Mouse (Mus musculus): ENCODE data around the gene Tnik. TPM values are rescaled to one million over a fixed set of nuclear protein-coding genes. Genes with fewer than 3 reads are reported as not detected.

Tnik gene
- polyA plus RNA-seq, 1 experiment from 2014 or later = 40.1 TPM

DNA sequence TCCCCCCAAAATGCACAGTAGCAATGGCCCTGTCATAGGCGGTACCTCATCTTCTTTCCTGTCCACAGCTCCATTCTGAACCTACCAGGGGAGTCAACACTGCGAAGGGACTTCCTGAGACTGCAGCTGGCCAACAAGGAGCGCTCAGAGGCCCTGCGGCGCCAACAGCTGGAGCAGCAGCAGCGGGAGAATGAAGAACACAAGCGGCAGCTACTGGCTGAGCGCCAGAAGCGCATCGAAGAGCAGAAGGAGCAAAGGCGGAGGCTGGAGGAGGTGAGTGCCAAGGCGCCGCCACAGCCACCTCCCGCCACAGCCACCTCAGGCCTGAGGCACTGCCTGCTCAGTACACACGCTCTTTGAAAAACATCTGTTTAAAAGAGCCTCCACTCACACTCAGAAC, 314.3 kb downstream of the Tnik start:
- Histone ChIP-seq H3K9ac (ENCODE audit: low read depth, low read length) (no peak overlapping the region), H3K4me2 (replicated peaks; ENCODE audit: low read depth, low read length) (no peak overlapping the region), H3K4me1 (replicated peaks; ENCODE audit: control insufficient read depth, insufficient read depth, low read length) (no peaks in the 10 kb centered on the region), H3K36me3 (ENCODE audit: control insufficient read depth, insufficient read depth, low read length) (no peaks in the 10 kb centered on the region), H3K27me3 (ENCODE audit: control insufficient read depth, insufficient read depth, low read length) (no peaks in the 10 kb centered on the region), H3K4me3 (ENCODE audit: low read depth, low read length) (no peak overlapping the region), H3K9me3 (ENCODE audit: control insufficient read depth, low read length) (no peaks in the 10 kb centered on the region), H3K27ac (ENCODE audit: low read depth, low read length) (no peak overlapping the region)
- no peak for ATAC-seq (ENCODE audit: low FRiP score)
- peak; percentile 25 for DNase-seq (ENCODE audit: low spot score)
- 29% methylated on average over 15 of the region's 15 CpGs for WGBS

DNA sequence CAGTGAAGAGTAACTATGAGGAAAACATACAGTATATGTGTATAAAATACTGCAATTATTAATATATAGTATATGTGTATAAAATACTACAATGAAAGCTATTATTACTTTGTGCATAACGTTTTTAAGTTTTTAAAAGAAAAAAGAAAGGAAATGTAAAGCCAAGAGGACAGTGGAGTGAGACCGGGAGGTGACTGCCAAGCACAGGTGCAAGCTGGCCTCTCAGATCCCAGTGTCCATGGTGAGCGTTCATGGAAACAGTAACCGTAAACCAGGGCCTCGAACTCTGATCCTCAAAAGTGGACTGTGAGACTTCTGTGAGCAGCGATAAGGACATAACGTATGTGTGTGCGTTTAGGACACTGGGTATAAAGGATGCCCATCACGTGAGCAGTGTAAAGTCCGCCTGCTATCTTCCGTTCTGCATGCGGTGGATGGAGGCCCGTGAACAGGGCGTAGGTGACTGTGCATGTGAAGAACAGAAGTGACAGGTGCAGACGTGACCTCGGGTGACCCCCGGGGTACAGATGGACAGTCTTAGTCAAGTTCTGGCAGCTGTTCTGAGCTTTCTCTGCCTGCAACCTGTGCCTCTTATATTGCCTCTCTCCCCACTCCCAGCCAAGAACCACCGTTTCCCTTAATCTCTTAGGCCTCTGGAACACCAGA, 316.1 kb downstream of the Tnik start:
- H3K4me3 ChIP-seq (ENCODE audit: low read depth, low read length) = no peak overlapping the region
- H3K36me3 ChIP-seq (ENCODE audit: control insufficient read depth, insufficient read depth, low read length) = no peaks in the 10 kb centered on the region
- no peaks in the 10 kb centered on the region for H3K9me3 ChIP-seq (ENCODE audit: control insufficient read depth, low read length)
- no peak overlapping the region for H3K4me2 ChIP-seq (replicated peaks; ENCODE audit: low read depth, low read length)
- H3K27me3 ChIP-seq (ENCODE audit: control insufficient read depth, insufficient read depth, low read length) = no peaks in the 10 kb centered on the region
- DNase-seq (ENCODE audit: low spot score) (no peak), ATAC-seq (ENCODE audit: low FRiP score) (no peak)
- 92% methylated on average over 18 of the region's 18 CpGs for WGBS
- no peak overlapping the region for H3K9ac ChIP-seq (ENCODE audit: low read depth, low read length)
- no peaks in the 10 kb centered on the region for H3K4me1 ChIP-seq (replicated peaks; ENCODE audit: control insufficient read depth, insufficient read depth, low read length)
- no peak overlapping the region for H3K27ac ChIP-seq (ENCODE audit: low read depth, low read length)

DNA sequence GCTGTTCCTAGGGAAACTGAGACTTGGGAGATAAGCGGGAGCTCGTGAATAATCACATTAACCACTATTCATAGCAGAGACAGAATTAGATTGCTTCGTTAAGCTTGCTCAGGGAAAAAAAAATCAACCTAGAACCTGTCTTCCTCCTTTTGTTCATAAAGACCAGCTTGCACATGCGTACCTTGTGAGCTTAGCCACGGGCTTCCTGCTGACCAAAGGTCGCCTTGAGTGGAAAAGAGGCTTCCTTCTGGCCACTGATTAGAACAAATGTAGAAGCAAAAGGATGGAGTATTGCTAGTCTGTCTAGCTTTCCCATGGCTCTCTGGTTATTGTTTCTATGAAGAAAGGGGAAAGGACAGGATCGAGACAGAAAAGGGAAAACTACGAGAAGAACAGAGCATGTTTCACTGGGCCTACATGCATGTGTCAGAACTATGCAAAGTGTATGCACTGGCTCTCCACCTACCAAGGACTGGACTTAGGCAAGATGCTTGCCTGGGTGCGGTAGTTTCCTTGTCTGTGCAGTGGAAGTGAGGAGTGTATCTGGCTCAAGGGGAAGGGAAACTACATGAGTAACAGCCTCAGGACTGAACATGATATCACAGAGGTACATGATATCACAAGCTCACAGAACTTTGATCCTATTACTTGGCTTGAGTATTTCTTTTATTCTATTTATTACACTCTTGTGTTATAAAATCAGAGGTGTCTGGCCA, 322.9 kb downstream of the Tnik start:
- WGBS = 90% methylated on average over 9 of the region's 9 CpGs
- H3K27ac ChIP-seq (ENCODE audit: low read depth, low read length) = no peak overlapping the region
- no peaks in the 10 kb centered on the region for H3K4me1 ChIP-seq (replicated peaks; ENCODE audit: control insufficient read depth, insufficient read depth, low read length)
- DNase-seq (ENCODE audit: low spot score) = no peak
- no peak overlapping the region for H3K4me2 ChIP-seq (replicated peaks; ENCODE audit: low read depth, low read length)
- no peak for ATAC-seq (ENCODE audit: low FRiP score)
- H3K36me3 ChIP-seq (ENCODE audit: control insufficient read depth, insufficient read depth, low read length) = no peaks in the 10 kb centered on the region
- no peaks in the 10 kb centered on the region for H3K9me3 ChIP-seq (ENCODE audit: control insufficient read depth, low read length)
- H3K9ac ChIP-seq (ENCODE audit: low read depth, low read length) = no peak overlapping the region
- no peak overlapping the region for H3K4me3 ChIP-seq (ENCODE audit: low read depth, low read length)
- H3K27me3 ChIP-seq (ENCODE audit: control insufficient read depth, insufficient read depth, low read length) = no peaks in the 10 kb centered on the region

DNA sequence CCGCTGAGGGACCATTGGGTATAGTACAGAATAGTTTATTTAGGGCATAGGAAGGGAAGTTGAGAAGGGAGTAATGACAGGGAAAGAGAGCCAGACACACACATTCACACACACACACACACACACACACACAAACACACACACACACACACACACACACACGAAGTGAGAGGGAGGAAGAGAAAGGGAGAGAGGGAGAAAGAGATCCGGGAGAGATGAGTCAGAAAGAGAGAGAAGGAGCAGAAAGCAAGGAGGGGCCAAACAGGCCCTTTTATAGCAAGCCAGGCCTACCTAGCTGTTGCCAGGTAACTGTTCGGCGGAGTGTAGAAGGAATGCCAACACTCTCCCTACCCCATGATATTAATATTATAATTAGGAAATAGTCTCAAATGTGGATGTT, 324.8 kb downstream of the Tnik start:
- Histone ChIP-seq H3K9ac (ENCODE audit: low read depth, low read length) (no peak overlapping the region), H3K36me3 (ENCODE audit: control insufficient read depth, insufficient read depth, low read length) (no peaks in the 10 kb centered on the region), H3K4me1 (replicated peaks; ENCODE audit: control insufficient read depth, insufficient read depth, low read length) (no peaks in the 10 kb centered on the region), H3K4me2 (replicated peaks; ENCODE audit: low read depth, low read length) (no peak overlapping the region), H3K27ac (ENCODE audit: low read depth, low read length) (no peak overlapping the region), H3K4me3 (ENCODE audit: low read depth, low read length) (no peak overlapping the region), H3K27me3 (ENCODE audit: control insufficient read depth, insufficient read depth, low read length) (no peaks in the 10 kb centered on the region), H3K9me3 (ENCODE audit: control insufficient read depth, low read length) (no peaks in the 10 kb centered on the region)
- DNase-seq (ENCODE audit: low spot score) (no peak), ATAC-seq (ENCODE audit: low FRiP score) (no peak)
- WGBS = 86% methylated on average over 4 of the region's 5 CpGs

DNA sequence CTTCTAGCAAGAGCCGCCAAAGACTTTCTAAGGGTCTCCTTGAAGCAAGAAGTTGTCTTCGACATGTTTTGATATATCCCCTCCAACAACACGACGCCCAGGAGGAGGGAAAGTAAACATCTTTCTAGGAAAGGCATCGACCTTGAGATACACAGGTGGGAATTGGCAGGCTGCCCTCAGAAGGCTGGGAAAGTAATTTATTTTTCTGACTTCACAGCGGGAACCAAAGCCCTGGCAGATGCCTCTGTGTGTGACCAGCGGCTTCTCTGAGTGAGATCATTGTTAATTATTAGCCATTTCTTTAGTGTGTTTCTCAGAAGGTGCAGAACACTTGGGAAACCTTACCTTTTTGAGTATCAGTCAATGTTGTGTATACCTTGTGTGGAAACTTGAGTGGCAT, 328.3 kb downstream of the Tnik start:
- H3K27me3 ChIP-seq (ENCODE audit: control insufficient read depth, insufficient read depth, low read length) = no peaks in the 10 kb centered on the region
- no peak overlapping the region for H3K4me3 ChIP-seq (ENCODE audit: low read depth, low read length)
- no peak overlapping the region for H3K4me2 ChIP-seq (replicated peaks; ENCODE audit: low read depth, low read length)
- ATAC-seq (ENCODE audit: low FRiP score) (no peak), DNase-seq (ENCODE audit: low spot score) (no peak)
- no peak overlapping the region for H3K27ac ChIP-seq (ENCODE audit: low read depth, low read length)
- H3K4me1 ChIP-seq (replicated peaks; ENCODE audit: control insufficient read depth, insufficient read depth, low read length) = no peaks in the 10 kb centered on the region
- no peak overlapping the region for H3K9ac ChIP-seq (ENCODE audit: low read depth, low read length)
- H3K9me3 ChIP-seq (ENCODE audit: control insufficient read depth, low read length) = no peaks in the 10 kb centered on the region
- no peaks in the 10 kb centered on the region for H3K36me3 ChIP-seq (ENCODE audit: control insufficient read depth, insufficient read depth, low read length)
- WGBS = 65% methylated on average over 7 of the region's 7 CpGs

DNA sequence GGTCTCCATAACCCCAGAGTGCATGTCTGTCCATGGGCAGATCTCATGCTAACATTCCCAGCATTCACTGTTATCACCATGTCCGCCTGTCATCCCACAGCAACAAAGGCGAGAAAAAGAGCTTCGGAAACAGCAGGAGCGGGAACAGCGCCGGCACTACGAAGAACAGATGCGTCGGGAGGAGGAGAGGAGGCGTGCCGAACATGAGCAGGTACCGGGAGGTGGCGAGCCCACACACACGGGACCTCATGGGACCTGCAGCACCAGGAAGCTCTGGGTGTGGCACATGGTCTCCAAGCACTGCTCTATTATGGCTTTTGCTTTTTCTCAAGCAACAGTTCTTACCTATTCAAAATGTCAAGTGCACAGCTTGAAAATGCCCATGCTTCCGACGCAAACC, 330.9 kb downstream of the Tnik start:
- H3K9ac ChIP-seq (ENCODE audit: low read depth, low read length) = no peak overlapping the region
- no peaks in the 10 kb centered on the region for H3K27me3 ChIP-seq (ENCODE audit: control insufficient read depth, insufficient read depth, low read length)
- no peaks in the 10 kb centered on the region for H3K9me3 ChIP-seq (ENCODE audit: control insufficient read depth, low read length)
- H3K4me2 ChIP-seq (replicated peaks; ENCODE audit: low read depth, low read length) = no peak overlapping the region
- ATAC-seq (ENCODE audit: low FRiP score) (no peak), DNase-seq (ENCODE audit: low spot score) (no peak)
- H3K27ac ChIP-seq (ENCODE audit: low read depth, low read length) = no peak overlapping the region
- H3K4me1 ChIP-seq (replicated peaks; ENCODE audit: control insufficient read depth, insufficient read depth, low read length) = no peaks in the 10 kb centered on the region
- WGBS = 93% methylated on average over 16 of the region's 16 CpGs
- H3K4me3 ChIP-seq (ENCODE audit: low read depth, low read length) = no peak overlapping the region
- no peaks in the 10 kb centered on the region for H3K36me3 ChIP-seq (ENCODE audit: control insufficient read depth, insufficient read depth, low read length)

DNA sequence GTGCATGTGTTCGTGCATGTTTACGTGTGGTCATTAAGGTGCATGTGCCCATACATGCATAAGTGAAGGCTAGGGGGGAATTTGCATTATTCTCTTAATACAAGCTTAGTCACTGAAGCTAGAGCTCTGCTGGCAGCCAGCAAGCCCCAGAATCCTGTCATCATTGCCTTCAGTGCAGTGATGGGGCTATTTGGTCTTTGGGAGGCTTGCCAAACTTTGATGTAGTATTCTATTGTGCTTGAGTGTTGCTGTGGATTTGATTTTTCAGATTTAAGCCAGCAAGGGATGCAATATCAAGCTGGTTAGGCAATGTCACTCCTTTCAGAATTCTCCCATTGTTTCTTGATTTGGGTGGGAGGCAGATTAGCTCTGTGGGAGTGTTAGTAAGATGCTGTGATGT, 336.5 kb downstream of the Tnik start:
- Histone ChIP-seq H3K27me3 (ENCODE audit: control insufficient read depth, insufficient read depth, low read length) (no peaks in the 10 kb centered on the region), H3K4me3 (ENCODE audit: low read depth, low read length) (no peak overlapping the region)

DNA sequence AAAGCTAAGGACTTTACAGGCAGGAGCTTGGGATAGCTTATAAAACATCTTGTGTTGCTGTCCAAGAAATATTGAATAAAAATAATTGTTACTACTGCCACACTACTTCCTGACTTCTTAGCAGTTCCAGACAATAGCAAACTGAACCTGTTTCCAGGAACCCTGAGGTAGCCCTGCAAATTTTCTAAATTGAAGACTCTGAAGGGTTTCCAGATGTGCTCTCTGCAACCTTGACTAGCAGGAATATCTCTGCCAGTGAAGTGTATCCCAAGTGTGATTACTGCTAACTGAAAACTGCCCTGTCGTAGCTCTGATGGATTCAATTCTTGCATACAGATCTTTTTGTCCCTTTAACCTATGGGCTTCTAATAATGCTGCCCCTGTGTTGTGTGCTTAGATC, 343.7 kb downstream of the Tnik start:
- H3K4me1 ChIP-seq (replicated peaks; ENCODE audit: control insufficient read depth, insufficient read depth, low read length) = no peaks in the 10 kb centered on the region
- no peaks in the 10 kb centered on the region for H3K36me3 ChIP-seq (ENCODE audit: control insufficient read depth, insufficient read depth, low read length)
- H3K9me3 ChIP-seq (ENCODE audit: control insufficient read depth, low read length) = no peaks in the 10 kb centered on the region
- DNase-seq (ENCODE audit: low spot score) = no peak
- no peak overlapping the region for H3K4me2 ChIP-seq (replicated peaks; ENCODE audit: low read depth, low read length)
- H3K27me3 ChIP-seq (ENCODE audit: control insufficient read depth, insufficient read depth, low read length) = no peaks in the 10 kb centered on the region
- no peak for ATAC-seq (ENCODE audit: low FRiP score)
- 57% methylated on average over 1 of the region's 1 CpGs for WGBS
- H3K27ac ChIP-seq (ENCODE audit: low read depth, low read length) = no peak overlapping the region
- no peak overlapping the region for H3K9ac ChIP-seq (ENCODE audit: low read depth, low read length)
- H3K4me3 ChIP-seq (ENCODE audit: low read depth, low read length) = no peak overlapping the region

More for the DNA sequence above, 336.5 kb downstream of the Tnik start:
- H3K4me1 ChIP-seq (replicated peaks; ENCODE audit: control insufficient read depth, insufficient read depth, low read length) = no peaks in the 10 kb centered on the region
- H3K27ac ChIP-seq (ENCODE audit: low read depth, low read length) = no peak overlapping the region
- H3K4me2 ChIP-seq (replicated peaks; ENCODE audit: low read depth, low read length) = no peak overlapping the region
- 96% methylated on average over 2 of the region's 2 CpGs for WGBS
- DNase-seq (ENCODE audit: low spot score) (no peak), ATAC-seq (ENCODE audit: low FRiP score) (no peak)
- H3K36me3 ChIP-seq (ENCODE audit: control insufficient read depth, insufficient read depth, low read length) = no peaks in the 10 kb centered on the region
- no peak overlapping the region for H3K9ac ChIP-seq (ENCODE audit: low read depth, low read length)
- H3K9me3 ChIP-seq (ENCODE audit: control insufficient read depth, low read length) = no peaks in the 10 kb centered on the region

DNA sequence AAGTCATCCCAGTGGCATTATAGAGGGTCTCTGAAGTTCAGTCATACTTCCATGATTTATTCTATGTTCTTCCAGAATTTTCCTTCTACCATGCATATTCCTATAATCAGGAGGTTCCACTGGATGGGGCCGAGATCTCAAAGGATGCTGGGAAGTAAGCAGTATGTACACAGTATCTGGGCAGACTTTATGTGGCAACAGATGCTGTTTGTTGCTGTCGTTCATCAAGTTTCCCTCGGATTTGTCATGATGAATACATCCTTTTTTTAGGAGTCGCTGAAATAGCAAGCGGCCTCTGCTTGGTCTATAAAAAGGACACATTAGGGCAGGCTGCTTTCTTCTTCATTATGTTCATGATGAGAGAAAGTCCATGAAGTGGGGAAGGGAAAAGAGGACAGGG, 349.3 kb downstream of the Tnik start:
- no peak for DNase-seq (ENCODE audit: low spot score)
- WGBS = 81% methylated on average over 5 of the region's 5 CpGs
- Histone ChIP-seq H3K4me2 (replicated peaks; ENCODE audit: low read depth, low read length) (no peak overlapping the region), H3K4me3 (ENCODE audit: low read depth, low read length) (no peak overlapping the region), H3K9me3 (ENCODE audit: control insufficient read depth, low read length) (no peaks in the 10 kb centered on the region), H3K36me3 (ENCODE audit: control insufficient read depth, insufficient read depth, low read length) (no peaks in the 10 kb centered on the region), H3K4me1 (replicated peaks; ENCODE audit: control insufficient read depth, insufficient read depth, low read length) (no peaks in the 10 kb centered on the region), H3K27me3 (ENCODE audit: control insufficient read depth, insufficient read depth, low read length) (no peaks in the 10 kb centered on the region), H3K9ac (ENCODE audit: low read depth, low read length) (no peak overlapping the region), H3K27ac (ENCODE audit: low read depth, low read length) (no peak overlapping the region)
- ATAC-seq (ENCODE audit: low FRiP score) = no peak
